Mouse (Mus musculus) intestine, embryonic 14.5 days (tissue): Measurements from ENCODE around the gene Lrrc57. TPM values are rescaled to one million over a fixed set of nuclear protein-coding genes. Genes with fewer than 3 reads are reported as not detected.
"Not testable (repeated sequence)": the region's sequence is repeated elsewhere in the genome, so short reads cannot be mapped to it uniquely, and the experiment has no call there.

Source experiments
- ATAC-seq: fragments of 200-750 bp; cut with Nextera tagmentation; replicated peaks from 2 replicates; pipeline ENCODE4 v1.8.0; 2017; ENCODE audit warnings: low read depth, moderate number of reproducible peaks, moderate TSS enrichment, moderate library complexity; ENCODE audit not compliant: low FRiP score, low TSS enrichment
- DNase-seq: peaks from one replicate; pipeline ENCODE4 v3.0.0-alpha.2; 2018; ENCODE audit warnings: low spot score
- H3K27ac ChIP-seq: fragments of 300-500 bp; sonication (generic); 2 replicates; pipeline ENCODE4 v1.5.1; 2014; ENCODE audit warnings: low read depth, mild to moderate bottlenecking, control low read depth
- H3K27me3 ChIP-seq: fragments of 300-500 bp; sonication (generic); replicated peaks from 2 replicates; pipeline ENCODE4 v1.6.1; 2014; ENCODE audit warnings: low read length, control low read depth; ENCODE audit not compliant: control insufficient read depth, insufficient read depth
- H3K36me3 ChIP-seq: fragments of 300-500 bp; sonication (generic); 2 replicates; pipeline ENCODE4 v1.6.1; 2014; ENCODE audit warnings: low read length, control low read depth; ENCODE audit not compliant: control insufficient read depth, insufficient read depth
- H3K4me1 ChIP-seq: fragments of 300-500 bp; sonication (generic); replicated peaks from 2 replicates; pipeline ENCODE4 v1.6.1; 2014; ENCODE audit warnings: low read length, control low read depth, mixed read lengths; ENCODE audit not compliant: control insufficient read depth, insufficient read depth
- H3K4me2 ChIP-seq: fragments of 300-500 bp; sonication (generic); 2 replicates; pipeline ENCODE4 v1.6.1; 2014; ENCODE audit warnings: low read length
- H3K4me3 ChIP-seq: fragments of 300-500 bp; sonication (generic); 2 replicates; pipeline ENCODE4 v1.5.1; 2014; ENCODE audit warnings: low read depth, low read length, control low read depth, mixed read lengths
- H3K9ac ChIP-seq: fragments of 300-500 bp; sonication (generic); 2 replicates; pipeline ENCODE4 v1.6.1; 2014; ENCODE audit warnings: mild to moderate bottlenecking, low read length
- H3K9me3 ChIP-seq: fragments of 300-500 bp; sonication (generic); 2 replicates; pipeline ENCODE4 v1.6.1; 2016; ENCODE audit warnings: low read length, control low read depth; ENCODE audit not compliant: control insufficient read depth
- WGBS: fragments of 180-500 bp; shearing (Covaris S2); extraction: QIAGEN DNeasy Blood & Tissue Kit; methylation state at CpG from one replicate; pipeline ENCODE4 v1.1.7; 2014; 5-methylcytosine and 5-hydroxymethylcytosine counted together
- polyA plus RNA-seq: library from polyadenylated mRNA; unstranded; fragments of >200 nt; fragmentation: Nextera tagmentation; extraction: Ambion mirVana; gene quantifications from 2 replicates; pipeline ENCODE4 v1.2.1, GENCODE M21; 2014

Lrrc57 gene
- polyA plus RNA-seq, 1 experiment from 2014 or later = 11.9 TPM

- Histone ChIP-seq H3K9ac (no peak overlapping the region), H3K4me1 (no peaks in the 10 kb centered on the region), H3K27ac (no peak overlapping the region), H3K4me2 (no peak overlapping the region), H3K27me3 (no peaks in the 10 kb centered on the region), H3K9me3 (no peaks in the 10 kb centered on the region), H3K36me3 (no peaks in the 10 kb centered on the region; the same call in 1 of the 2 replicates), H3K4me3 (no peak overlapping the region)
- ATAC-seq = no peak
- WGBS = 66% methylated on average over 5 of the region's 5 CpGs
- no peak for DNase-seq
Observed at GRCm38 (mm10) chr2:120578286-120578685, 31.0 kb downstream of the Lrrc57 start.

DNA sequence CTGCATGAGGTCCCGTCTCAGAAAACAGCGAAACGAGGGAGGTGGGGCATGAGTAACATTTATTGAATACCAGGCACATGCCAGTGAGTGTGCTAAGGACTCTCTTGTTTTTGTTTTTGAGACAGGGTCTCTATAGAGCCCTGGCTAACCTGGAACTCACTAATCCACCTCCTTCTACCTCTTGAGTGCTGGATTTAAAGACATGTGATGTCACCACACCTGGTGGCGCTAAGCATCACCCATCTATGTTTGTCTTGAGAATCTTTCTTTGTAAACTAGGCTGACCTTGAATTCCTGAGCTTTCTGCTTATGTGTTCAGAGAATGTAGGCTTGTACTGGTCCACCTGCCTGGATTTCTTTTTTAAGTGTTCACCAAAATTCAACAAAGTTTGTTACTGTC, 31.5 kb downstream of the Lrrc57 start:
- ATAC-seq (no peak), DNase-seq (no peak)
- Histone ChIP-seq H3K9ac (no peak overlapping the region), H3K27ac (no peak overlapping the region), H3K36me3 (no peaks in the 10 kb centered on the region; the same call in 1 of the 2 replicates), H3K4me3 (no peak overlapping the region), H3K4me2 (no peak overlapping the region), H3K9me3 (no peaks in the 10 kb centered on the region), H3K4me1 (no peaks in the 10 kb centered on the region), H3K27me3 (no peaks in the 10 kb centered on the region)
- 75% methylated on average over 4 of the region's 4 CpGs for WGBS

GRCm38 (mm10) chr2:120575978-120576377, 33.3 kb downstream of the Lrrc57 start:
- Histone ChIP-seq H3K4me3 (no peak overlapping the region), H3K27me3 (no peaks in the 10 kb centered on the region), H3K4me2 (no peak overlapping the region), H3K9me3 (no peaks in the 10 kb centered on the region), H3K27ac (no peak overlapping the region), H3K4me1 (no peaks in the 10 kb centered on the region), H3K36me3 (peaks cover 7% of the 10 kb centered on the region), H3K9ac (no peak overlapping the region)
- DNase-seq = no peak
- WGBS = 92% methylated on average over 2 of the region's 2 CpGs
- no peak for ATAC-seq

DNA sequence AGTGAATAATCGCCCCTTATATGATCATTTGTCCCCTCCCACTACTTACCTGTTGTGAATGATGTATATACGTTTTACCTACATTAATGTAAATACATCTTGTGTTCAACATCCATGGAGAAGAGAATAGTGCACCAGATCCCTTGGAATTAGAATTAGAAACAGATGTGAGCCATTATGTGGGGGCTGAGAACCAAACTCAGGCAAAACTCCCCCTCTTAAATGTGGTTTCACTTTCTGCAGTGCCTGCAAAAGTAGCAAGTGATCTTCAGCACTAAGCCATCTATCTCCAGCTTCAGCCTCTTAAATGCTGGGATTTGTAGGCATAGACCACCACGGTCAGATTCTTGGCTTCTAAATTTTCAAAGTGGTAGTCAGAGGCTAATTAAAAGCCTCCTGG, 34.2 kb downstream of the Lrrc57 start:
- H3K27me3 ChIP-seq = no peaks in the 10 kb centered on the region
- no peaks in the 10 kb centered on the region for H3K4me1 ChIP-seq
- no peak for DNase-seq
- WGBS = 89% methylated on average over 3 of the region's 3 CpGs
- H3K9ac ChIP-seq = no peak overlapping the region
- no peaks in the 10 kb centered on the region for H3K9me3 ChIP-seq
- H3K36me3 ChIP-seq = peaks cover 8% of the 10 kb centered on the region
- H3K4me2 ChIP-seq = no peak overlapping the region
- H3K4me3 ChIP-seq = no peak overlapping the region
- no peak for ATAC-seq
- no peak overlapping the region for H3K27ac ChIP-seq

GRCm38 (mm10) chr2:120572161-120572560, 37.2 kb downstream of the Lrrc57 start:
- H3K4me1 ChIP-seq = peaks cover 11% of the 10 kb centered on the region
- H3K9me3 ChIP-seq, H3K4me3 ChIP-seq, H3K27ac ChIP-seq, H3K4me2 ChIP-seq, H3K36me3 ChIP-seq, H3K9ac ChIP-seq, DNase-seq, ATAC-seq, H3K27me3 ChIP-seq: not testable (repeated sequence)
- 94% methylated on average over 3 of the region's 3 CpGs for WGBS

GRCm38 (mm10) chr2:120571081-120571480, 38.2 kb downstream of the Lrrc57 start:
- H3K27ac ChIP-seq = no peak overlapping the region
- H3K4me2 ChIP-seq = no peak overlapping the region
- H3K4me1 ChIP-seq = peaks cover 11% of the 10 kb centered on the region
- H3K9me3 ChIP-seq = no peaks in the 10 kb centered on the region
- H3K4me3 ChIP-seq = no peak overlapping the region
- DNase-seq = no peak
- H3K36me3 ChIP-seq = peaks cover 8% of the 10 kb centered on the region
- H3K27me3 ChIP-seq = no peaks in the 10 kb centered on the region
- 93% methylated on average over 3 of the region's 3 CpGs for WGBS
- no peak for ATAC-seq
- no peak overlapping the region for H3K9ac ChIP-seq

DNA sequence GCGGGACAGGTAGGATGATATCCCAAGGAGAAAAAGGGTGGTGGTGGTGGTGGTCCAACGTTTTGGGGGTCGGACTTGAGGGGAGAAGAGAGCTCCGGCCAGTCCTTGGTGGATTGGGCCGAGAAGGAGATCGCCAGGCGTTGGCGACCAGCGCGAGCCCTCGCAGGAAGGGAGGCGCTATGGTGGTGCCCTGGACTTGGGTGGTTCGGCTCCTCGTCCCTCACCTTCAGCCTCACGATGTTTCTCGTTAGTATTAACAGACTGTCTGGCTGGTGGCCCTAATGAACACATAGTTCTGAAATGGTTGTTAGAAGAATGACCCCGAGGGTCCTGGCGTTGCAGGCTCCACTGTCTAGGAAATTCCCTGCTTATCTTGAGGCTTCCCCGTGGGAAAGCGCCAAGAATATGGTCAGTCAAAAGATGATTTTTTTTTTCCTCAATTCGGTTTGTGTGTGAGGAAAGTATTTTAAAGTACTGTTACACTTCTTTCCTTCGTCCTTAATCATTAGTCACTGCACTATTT, 41.5 kb downstream of the Lrrc57 start:
- ATAC-seq = peak; percentile 67
- H3K27me3 ChIP-seq = no peaks in the 10 kb centered on the region
- peak overlapping the region; percentile 86 for H3K4me2 ChIP-seq
- H3K4me3 ChIP-seq = peak overlapping the region; percentile 78
- peak overlapping the region; percentile 92 for H3K27ac ChIP-seq
- peaks cover 11% of the 10 kb centered on the region for H3K4me1 ChIP-seq
- WGBS = under 1% methylated on average over 22 of the region's 22 CpGs
- H3K9me3 ChIP-seq = no peaks in the 10 kb centered on the region
- peak overlapping the region; percentile 76 for H3K9ac ChIP-seq
- peaks cover 8% of the 10 kb centered on the region; the same call in 1 of the 2 replicates for H3K36me3 ChIP-seq
- DNase-seq = no peak

GRCm38 (mm10) chr2:120566886-120567797, 42.2 kb downstream of the Lrrc57 start, which contains the start of gene Snap23:
Snap23 (plus strand) TSS chr2:120567671.
- no peaks in the 10 kb centered on the region for H3K9me3 ChIP-seq
- ATAC-seq (peak; percentile 93), DNase-seq (peak; percentile 92)
- H3K4me2 ChIP-seq = peak within 1 kb of the TSS; percentile 86
- no peaks in the 10 kb centered on the region for H3K27me3 ChIP-seq
- H3K27ac ChIP-seq = peak within 1 kb of the TSS; percentile 92
- H3K4me1 ChIP-seq = peaks cover 11% of the 10 kb centered on the region
- H3K9ac ChIP-seq = peak within 1 kb of the TSS; percentile 76
- peak within 1 kb of the TSS; percentile 78 for H3K4me3 ChIP-seq
- WGBS = 1% methylated on average over 42 of the region's 42 CpGs
- H3K36me3 ChIP-seq = peaks cover 8% of the 10 kb centered on the region; the same call in 1 of the 2 replicates
